Mouse (Mus musculus): ENCODE measurements at regions not wholly inside any gene's neighbourhood (a gene's known extent, or its start where the extent isn't known, plus 50 kb on each side); places are given as distances from the start of the nearest gene placed in this dataset.
"Not testable (repeated sequence)": the region's sequence is repeated elsewhere in the genome, so short reads cannot be mapped to it uniquely, and the experiment has no call there.

GRCm38 (mm10) chr17:27287986-27288385, 83.7 kb upstream of the Lemd2 start:
- DNase-seq (ENCODE audit: low spot score in 2 of 2): not testable (repeated sequence)

GRCm38 (mm10) chr17:27281241-27281640, 77.0 kb upstream of the Lemd2 start:
- DNase-seq (ENCODE audit: low spot score in 2 of 2): no peak

GRCm38 (mm10) chr17:27279491-27280288, 75.4 kb upstream of the Lemd2 start:
- not testable (repeated sequence) for DNase-seq (ENCODE audit: low spot score in 2 of 2)

GRCm38 (mm10) chr17:27277786-27278185, 73.5 kb upstream of the Lemd2 start:
- DNase-seq (ENCODE audit: low spot score in 2 of 2): not testable (repeated sequence)

GRCm38 (mm10) chr17:27271756-27272155, 67.5 kb upstream of the Lemd2 start:
- DNase-seq (ENCODE audit: low spot score in 2 of 2): not testable (repeated sequence)

- not testable (repeated sequence) for DNase-seq (ENCODE audit: low spot score in 2 of 2)
These were observed 66.5 kb upstream of the Lemd2 start for GRCm38 (mm10) chr17:27270776-27271175.

- not testable (repeated sequence) for DNase-seq (ENCODE audit: low spot score in 2 of 2)
These were observed 60.3 kb upstream of the Lemd2 start for GRCm38 (mm10) chr17:27264607-27265006.

GRCm38 (mm10) chr17:27262607-27263006, 58.3 kb upstream of the Lemd2 start:
- DNase-seq (ENCODE audit: low spot score in 2 of 2): no peak

- no peak for DNase-seq (ENCODE audit: low spot score in 2 of 2)
These were observed 57.7 kb upstream of the Lemd2 start for GRCm38 (mm10) chr17:27261981-27262380.

- no peak for DNase-seq (ENCODE audit: low spot score in 2 of 2)
These were observed 57.0 kb upstream of the Lemd2 start for GRCm38 (mm10) chr17:27261251-27261650.

GRCm38 (mm10) chr17:27260116-27260515, 55.8 kb upstream of the Lemd2 start:
- DNase-seq (ENCODE audit: low spot score in 2 of 2): no peak

- no peak for DNase-seq (ENCODE audit: low spot score in 2 of 2)
These were observed 53.1 kb upstream of the Lemd2 start for GRCm38 (mm10) chr17:27257345-27257744.

GRCm38 (mm10) chr17:27255804-27256203, 51.5 kb upstream of the Lemd2 start:
- no peak for DNase-seq (ENCODE audit: low spot score in 2 of 2)
